Mouse (Mus musculus): ENCODE data around the gene Cmbl.
A peak's percentile ranks its signal among the peaks of the same experiment; 100 is the strongest.

The Cmbl gene

DNA sequence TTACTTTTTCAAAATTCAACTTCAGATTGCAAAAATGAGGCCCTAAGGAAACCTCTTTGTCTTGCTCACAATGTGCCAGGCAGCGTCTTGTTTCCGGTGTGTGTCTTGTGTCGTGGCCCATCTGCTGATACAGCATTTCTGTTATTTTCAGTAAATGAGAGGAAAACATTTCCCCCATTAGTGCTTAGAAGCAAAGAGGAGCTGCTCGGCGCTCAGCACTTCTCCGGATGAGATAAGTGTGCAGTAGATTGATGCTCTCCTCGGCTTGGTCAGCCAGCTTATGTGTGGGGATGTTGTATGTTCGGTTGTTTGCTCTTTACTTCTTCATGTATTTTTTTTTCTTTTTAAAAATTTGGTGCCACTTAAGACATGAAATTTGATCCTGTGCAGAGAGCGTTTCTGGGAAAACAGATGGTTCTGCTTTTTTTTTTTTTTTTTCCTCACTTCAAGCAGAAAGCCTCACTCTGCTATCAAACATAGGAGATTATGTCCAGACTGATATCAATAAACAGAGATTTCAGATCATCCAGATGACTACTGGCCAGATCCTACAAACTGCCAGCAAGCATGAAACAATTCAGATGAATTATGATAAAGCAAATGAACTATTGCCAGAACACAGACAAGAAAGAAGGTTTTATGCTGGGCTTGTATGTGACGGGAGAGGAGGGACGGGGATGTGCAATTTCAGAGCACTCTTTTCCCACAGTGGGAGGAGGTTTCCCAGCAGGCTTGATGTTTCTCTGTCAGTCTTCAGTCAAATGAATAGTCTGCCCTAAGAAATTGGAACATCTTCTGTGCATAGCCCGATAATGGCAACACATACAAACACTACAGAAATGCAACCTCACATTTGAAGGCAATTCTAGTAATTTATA, 62.3 kb downstream of the Cmbl start:
- DNase-seq, result no peak

DNA sequence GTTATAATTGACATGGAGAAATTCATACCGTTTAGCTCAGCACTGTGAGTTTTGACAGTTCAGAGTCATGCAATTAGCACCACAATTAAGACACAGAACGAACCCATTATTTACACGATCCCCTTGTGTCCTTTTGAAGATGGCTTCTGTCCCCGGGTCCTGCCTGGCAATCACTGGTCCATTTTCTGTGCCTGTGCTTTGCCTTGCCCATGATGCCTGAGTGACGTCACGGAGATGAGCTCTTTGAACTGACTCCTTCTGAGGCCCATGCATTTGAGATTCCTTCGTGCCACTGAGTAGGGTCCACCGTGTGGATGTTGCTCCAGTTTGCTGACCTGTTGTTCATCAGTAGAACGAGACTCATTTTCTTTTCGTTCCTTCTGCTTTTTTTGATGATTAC, 63.0 kb downstream of the Cmbl start:
- no peak for DNase-seq

DNA sequence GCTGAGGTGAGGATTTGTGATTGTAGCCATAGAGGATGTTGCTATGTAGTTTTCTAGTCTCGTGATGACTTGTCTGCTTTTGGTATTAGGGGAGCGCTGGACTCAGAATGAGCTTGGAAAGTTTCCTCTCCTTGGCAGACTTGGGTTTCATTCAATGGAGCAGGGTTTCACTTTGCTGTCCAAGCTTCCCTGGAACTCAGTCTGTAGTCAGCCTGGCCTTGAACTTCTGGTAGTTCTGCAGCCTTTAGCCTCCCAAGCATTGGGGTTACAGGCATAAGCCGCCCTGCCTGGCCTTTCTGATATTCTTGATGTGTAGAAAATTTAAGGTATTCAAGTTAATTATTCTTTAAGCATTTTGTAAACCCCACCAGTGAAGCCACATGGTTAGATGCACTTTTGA, 64.4 kb downstream of the Cmbl start:
- DNase-seq, result no peak

- no peak for DNase-seq
Measured at GRCm38 (mm10) chr15:31631396-31631858, 66.2 kb downstream of the Cmbl start.

DNA sequence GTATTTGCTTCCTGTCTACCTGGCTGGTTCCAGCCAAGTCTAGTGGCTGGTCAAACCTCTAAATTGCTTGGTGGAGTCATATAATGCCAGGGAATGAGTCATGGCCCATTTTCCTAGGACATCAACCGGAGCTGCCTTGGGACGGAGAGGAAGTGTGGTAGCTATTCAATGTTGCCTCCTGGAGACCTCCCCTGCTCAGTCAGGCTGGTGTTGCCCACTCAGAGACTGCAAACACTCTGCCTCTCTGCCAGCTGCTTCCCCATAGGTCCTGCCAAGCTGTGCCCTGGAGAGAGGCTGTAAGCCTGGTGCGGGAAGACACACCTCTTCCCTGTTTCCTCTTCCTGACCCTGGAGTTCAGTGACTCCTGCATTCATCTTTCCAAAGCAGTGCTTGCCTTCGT, 67.3 kb downstream of the Cmbl start:
- no peak for DNase-seq

GRCm38 (mm10) chr15:31634582-31634981, 69.4 kb downstream of the Cmbl start:
- peak; percentile 29 for DNase-seq

DNA sequence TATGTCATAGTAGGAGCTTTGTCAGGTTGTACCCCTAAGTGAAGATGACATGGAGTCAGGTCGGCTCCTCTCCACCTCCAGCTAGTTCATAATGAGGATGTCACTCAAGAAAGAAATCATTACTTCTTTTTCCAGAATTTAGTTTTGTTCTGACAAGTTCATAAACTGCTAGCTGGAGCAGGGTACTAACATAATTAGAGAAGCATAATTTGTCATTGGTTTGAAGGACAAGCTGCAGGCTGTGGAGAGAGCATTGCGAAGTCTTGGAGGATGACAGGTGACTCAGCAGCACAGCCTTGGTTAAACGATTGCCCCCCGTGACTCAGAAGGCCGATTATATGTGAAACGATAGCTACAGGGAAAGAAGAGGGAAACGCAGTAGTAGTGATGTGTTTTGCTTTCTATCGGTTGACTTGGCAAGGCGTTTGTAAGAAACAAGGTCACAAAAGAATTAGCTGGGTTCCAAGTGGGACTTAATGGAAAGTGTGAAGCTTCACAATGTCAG, 71.0 kb downstream of the Cmbl start:
- no peak for DNase-seq
